Mouse (Mus musculus) CH12.LX (cell line): ENCODE data around the gene Samd10. TPM values are rescaled to one million over a fixed set of nuclear protein-coding genes. Genes with fewer than 3 reads are reported as not detected.

Experiments used
- DNase-seq: peaks from one replicate; pipeline ENCODE4 v3.0.0-alpha.2; 2013; ENCODE audit errors: extremely low read depth
- H3K27ac ChIP-seq: 2 replicates; pipeline ENCODE4 v1.5.1; 2012; ENCODE audit warnings: low read depth, mild to moderate bottlenecking, control low read depth, moderate library complexity; ENCODE audit not compliant: insufficient read depth
- H3K27me3 ChIP-seq: replicated peaks from 2 replicates; pipeline ENCODE3; 2012; ENCODE audit warnings: inconsistent platforms
- H3K36me3 ChIP-seq, 2 experiments: replicated peaks in 1 of 2; 2 replicates each; pipeline versions ENCODE3 to v1.6.1; 2012; ENCODE audit warnings: inconsistent platforms in 1 of 2, low read length in 1 of 2, mild to moderate bottlenecking in 1 of 2, mixed read lengths in 1 of 2, moderate library complexity in 1 of 2; ENCODE audit not compliant: control insufficient read depth in 1 of 2, insufficient read depth in 1 of 2
- H3K4me1 ChIP-seq, 2 experiments: 2 replicates each; pipeline ENCODE4 v1.6.1; 2012; ENCODE audit warnings: inconsistent platforms in 1 of 2, moderate library complexity in 1 of 2; ENCODE audit not compliant: insufficient read depth in 2 of 2, control insufficient read depth in 1 of 2
- H3K4me2 ChIP-seq: 2 replicates; pipeline ENCODE4 v1.6.1; 2012; ENCODE audit warnings: low read depth, mild to moderate bottlenecking, control low read depth; ENCODE audit not compliant: poor library complexity, insufficient read depth, severe bottlenecking
- H3K4me3 ChIP-seq, 3 experiments: fragments of 150-350 bp in 1 of 3; sonication (generic) in 1 of 3; replicated peaks in 1 of 3; 2 replicates each; pipeline versions ENCODE3 to v1.5.1; 2011 to 2012; ENCODE audit warnings: low read depth in 2 of 3, low read length in 2 of 3, mild to moderate bottlenecking in 2 of 3, moderate library complexity in 2 of 3, control low read depth in 1 of 3, improper control_type of control experiment in 1 of 3, inconsistent platforms in 1 of 3, mixed read lengths in 1 of 3; ENCODE audit not compliant: poor library complexity in 1 of 3
- H3K79me2 ChIP-seq: replicated peaks from 2 replicates; pipeline ENCODE4 v1.6.1; 2012; ENCODE audit warnings: mild to moderate bottlenecking, moderate library complexity; ENCODE audit not compliant: control insufficient read depth, poor library complexity, insufficient read depth, severe bottlenecking; ENCODE audit errors: extremely low read depth
- H3K9ac ChIP-seq: 2 replicates; pipeline ENCODE4 v1.6.1; 2012; ENCODE audit warnings: low read depth, mild to moderate bottlenecking, control low read depth, moderate library complexity; ENCODE audit not compliant: insufficient read depth
- H3K9me3 ChIP-seq: replicated peaks from 2 replicates; pipeline ENCODE3; 2012; ENCODE audit warnings: low read length, inconsistent platforms, mixed read lengths
- CHD1 ChIP-seq: IDR thresholded peaks from 2 replicates; pipeline ENCODE4 v1.6.1; 2012; ENCODE audit warnings: low read depth, low read length, improper control_type of control experiment, inconsistent platforms
- CHD2 ChIP-seq: IDR thresholded peaks from 2 replicates; pipeline ENCODE4 v1.6.1; 2011; ENCODE audit warnings: low read length, improper control_type of control experiment
- ETS1 ChIP-seq: conservative IDR thresholded peaks from 2 replicates; pipeline ENCODE4 v1.6.1; 2012; ENCODE audit warnings: low read depth, mild to moderate bottlenecking, inconsistent platforms, low read length, improper control_type of control experiment, moderate library complexity
- HCFC1 ChIP-seq: IDR thresholded peaks from 2 replicates; pipeline ENCODE4 v1.6.1; 2012; ENCODE audit warnings: low read depth, mild to moderate bottlenecking, inconsistent platforms, low read length, improper control_type of control experiment
- KAT2A ChIP-seq: IDR thresholded peaks from 2 replicates; pipeline ENCODE4 v1.6.1; 2012; ENCODE audit warnings: low read length, improper control_type of control experiment, inconsistent platforms; ENCODE audit not compliant: insufficient replicate concordance
- MAFK ChIP-seq: IDR thresholded peaks from 2 replicates; pipeline ENCODE4 v1.6.1; 2011; ENCODE audit warnings: low read length, improper control_type of control experiment; ENCODE audit not compliant: insufficient replicate concordance
- MAX ChIP-seq: IDR thresholded peaks from 2 replicates; pipeline ENCODE4 v1.6.1; 2011; ENCODE audit warnings: low read length, improper control_type of control experiment
- MAZ ChIP-seq: IDR thresholded peaks from 2 replicates; pipeline ENCODE4 v1.6.1; 2012; ENCODE audit warnings: low read depth, mild to moderate bottlenecking, inconsistent platforms, low read length, improper control_type of control experiment, moderate library complexity
- NELFE ChIP-seq: IDR thresholded peaks from 2 replicates; pipeline ENCODE4 v1.6.1; 2011; ENCODE audit warnings: low read depth, low read length, improper control_type of control experiment
- POLR2AphosphoS2 ChIP-seq: IDR thresholded peaks from 2 replicates; pipeline ENCODE4 v1.6.1; 2011; ENCODE audit warnings: low read depth, low read length, improper control_type of control experiment
- SMC3 ChIP-seq: IDR thresholded peaks from 2 replicates; pipeline ENCODE4 v1.6.1; 2011; ENCODE audit warnings: low read depth, low read length, improper control_type of control experiment
- USF2 ChIP-seq: conservative IDR thresholded peaks from 2 replicates; pipeline ENCODE4 v1.6.1; 2011; ENCODE audit warnings: low read depth, low read length, improper control_type of control experiment
- dilution Hi-C: fragments of 300-500 bp; cut with MboI; formaldehyde crosslinking; loops from 2 replicates; pipeline ENCODE4 v1.14.3; 2020; ENCODE audit warnings: low sequenced_read_pairs; ENCODE audit not compliant: extremely low pct_unique_long_range_greater_than_20kb, extremely low pct_ligation_motif_present
- in situ Hi-C: fragments of 300-500 bp; cut with MboI; formaldehyde crosslinking; loops from 3 replicates; pipeline ENCODE4 v1.14.3; 2019; ENCODE audit warnings: low sequenced_read_pairs, low pct_ligation_motif_present, low pct_unique_long_range_greater_than_20kb, mixed read lengths
- polyA plus RNA-seq: library from polyadenylated mRNA; unstranded; fragments of >175 nt; gene quantifications from 2 replicates; pipeline ENCODE4 v1.2.1, GENCODE M21; 2012; ENCODE audit warnings: low read depth; ENCODE audit not compliant: insufficient read length
- total RNA-seq, 2 experiments: library from RNA; depleted of rRNA; stranded (reverse); fragments of 300-350 nt in 1 of 2; fragments of >200 nt in 1 of 2; gene quantifications; 2 replicates each; pipeline ENCODE4 v1.2.3; 2012 to 2014

Samd10 gene
- total and polyA plus RNA-seq, 3 experiments = 0.32 to 3.8 (median 0.66) TPM

GRCm38 (mm10) chr2:181578790-181579618, 20.0 kb downstream of the Samd10 start:
- H3K9ac ChIP-seq = no peak overlapping the region
- no peak for TF ChIP-seq NELFE
- TF ChIP-seq CHD1 = no peak
- TF ChIP-seq, all 38 proteins: peak for 0
- Histone ChIP-seq H3K4me2 (no peak overlapping the region), H3K4me1 (peaks cover 3 to 25% of the 10 kb centered on the region in 2 experiments; a peak in 2 of 4 replicates), H3K36me3 (peaks cover 8 to 52% of the 10 kb centered on the region in 2 experiments), H3K27me3 (no peaks in the 10 kb centered on the region), H3K9me3 (no peaks in the 10 kb centered on the region), H3K4me3 (no peak overlapping the region), H3K27ac (no peak overlapping the region), H3K79me2 (peaks cover 4% of the 10 kb centered on the region; the same call in 1 of the 2 replicates)
- dilution Hi-C loops (no loop called here), in situ Hi-C loops (loop anchor here (5.0 kb wide), 1 partner anchor 187 kb away; no protein-coding TSS in a partner anchor)
- DNase-seq = no peak

- Histone ChIP-seq H3K9ac (no peak overlapping the region), H3K27me3 (no peaks in the 10 kb centered on the region)
- in situ Hi-C loops = loop anchor here (5.0 kb wide), 1 partner anchor 186 kb away; no protein-coding TSS in a partner anchor
- dilution Hi-C loops = no loop called here
- TF ChIP-seq MAFK = no peak
- no peak for TF ChIP-seq CHD2
- TF ChIP-seq POLR2AphosphoS2 = no peak
- TF ChIP-seq MAZ = no peak
- no peak for TF ChIP-seq MAX
- no peak for TF ChIP-seq KAT2A
- TF ChIP-seq USF2 = no peak
- TF ChIP-seq SMC3 = no peak
- no peak for TF ChIP-seq CHD1
- TF ChIP-seq HCFC1 = no peak
- TF ChIP-seq ETS1 = no peak
- TF ChIP-seq, all 38 proteins: peak for 0
- Histone ChIP-seq H3K79me2 (peaks cover 4% of the 10 kb centered on the region; the same call in 1 of the 2 replicates), H3K27ac (no peak overlapping the region), H3K4me2 (no peak overlapping the region), H3K4me1 (peaks cover 3 to 25% of the 10 kb centered on the region in 2 experiments; a peak in 2 of 4 replicates), H3K4me3 (no peak overlapping the region), H3K36me3 (peaks cover 14 to 53% of the 10 kb centered on the region in 2 experiments), H3K9me3 (no peaks in the 10 kb centered on the region)
- no peak for DNase-seq
These were observed 20.9 kb downstream of the Samd10 start for GRCm38 (mm10) chr2:181577981-181578581.
